Mouse (Mus musculus) hindbrain, postnatal 0 days (tissue): Measurements from ENCODE around the gene Agps. TPM values are rescaled to one million over a fixed set of nuclear protein-coding genes. Genes with fewer than 3 reads are reported as not detected.

Experiments used
- ATAC-seq: fragments of 200-750 bp; cut with Nextera tagmentation; 2 replicates; pipeline ENCODE4 v1.8.0; 2017; ENCODE audit warnings: mild to moderate bottlenecking, moderate TSS enrichment, moderate library complexity
- DNase-seq: peaks from one replicate; pipeline ENCODE4 v3.0.0-alpha.2; 2015; ENCODE audit warnings: low spot score
- H3K27ac ChIP-seq: fragments of 300-500 bp; sonication (generic); 2 replicates; pipeline ENCODE4 v1.5.1; 2014; ENCODE audit warnings: mild to moderate bottlenecking
- H3K27me3 ChIP-seq: fragments of 300-500 bp; sonication (generic); 2 replicates; pipeline ENCODE4 v1.6.1; 2014; ENCODE audit warnings: low read length, mixed read lengths; ENCODE audit not compliant: insufficient read depth
- H3K36me3 ChIP-seq: fragments of 300-500 bp; sonication (generic); 2 replicates; pipeline ENCODE4 v1.6.1; 2014; ENCODE audit warnings: low read length, mixed read lengths; ENCODE audit not compliant: insufficient read depth
- H3K4me1 ChIP-seq: fragments of 300-500 bp; sonication (generic); 2 replicates; pipeline ENCODE4 v1.6.1; 2014; ENCODE audit warnings: antibody characterized with exemption, low read length, mixed read lengths; ENCODE audit not compliant: insufficient read depth
- H3K4me2 ChIP-seq: fragments of 300-500 bp; sonication (generic); 2 replicates; pipeline ENCODE4 v1.6.1; 2014; ENCODE audit warnings: low read depth, mild to moderate bottlenecking, low read length, moderate library complexity, mixed read lengths
- H3K4me3 ChIP-seq: fragments of 300-500 bp; sonication (generic); 2 replicates; pipeline ENCODE4 v1.5.1; 2014; ENCODE audit warnings: low read length
- H3K9ac ChIP-seq: fragments of 300-500 bp; sonication (generic); replicated peaks from 2 replicates; pipeline ENCODE4 v1.6.1; 2014; ENCODE audit warnings: mild to moderate bottlenecking, low read length, moderate library complexity, mixed read lengths
- H3K9me3 ChIP-seq: fragments of 300-500 bp; sonication (generic); 2 replicates; pipeline ENCODE4 v1.6.1; 2016; ENCODE audit warnings: low read length, mixed read lengths
- CTCF ChIP-seq: IDR thresholded peaks from 2 replicates; pipeline ENCODE4 v1.5.1; 2016; ENCODE audit warnings: antibody characterized with exemption, control low read depth, low read depth
- WGBS: fragments of 180-500 bp; shearing (Covaris S2); extraction: QIAGEN DNeasy Blood & Tissue Kit; methylation state at CpG from one replicate; pipeline ENCODE4 v1.1.7; 2014; 5-methylcytosine and 5-hydroxymethylcytosine counted together
- polyA plus RNA-seq: library from polyadenylated mRNA; unstranded; fragments of >200 nt; fragmentation: Nextera tagmentation; extraction: Ambion mirVana; gene quantifications from 2 replicates; pipeline ENCODE4 v1.2.1, GENCODE M21; 2015
- total RNA-seq: library from RNA; depleted of rRNA; stranded (reverse); fragments of >200 nt; gene quantifications from 2 replicates; pipeline ENCODE4 v1.2.3, GENCODE M21; 2014

Agps gene
- total and polyA plus RNA-seq, 2 experiments from 2014 or later: 17.1 to 40.0 TPM

DNA sequence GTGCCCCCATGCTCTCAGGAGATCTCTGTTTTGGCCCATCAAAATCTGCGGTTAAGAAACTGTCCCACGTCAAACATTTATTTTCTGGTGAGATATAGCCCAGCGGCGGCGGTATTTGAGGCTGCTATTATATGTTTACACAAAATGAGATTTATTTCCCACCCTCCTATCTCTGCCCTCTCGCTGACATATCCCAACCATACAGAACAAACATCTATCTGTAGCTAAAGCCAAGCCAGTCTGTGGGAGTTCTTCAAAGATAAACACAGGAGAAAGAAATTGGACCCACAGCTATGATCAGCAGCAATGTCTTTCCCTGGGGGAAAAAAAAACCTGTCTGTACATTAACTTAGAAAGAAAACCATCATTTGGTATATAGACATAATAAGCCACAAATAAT, 15.3 kb upstream of the Agps start:
- 89% methylated on average over 6 of the region's 6 CpGs for WGBS
- ATAC-seq (no peak), DNase-seq (no peak)
- no peaks in the 10 kb centered on the region for H3K27me3 ChIP-seq
- no peaks in the 10 kb centered on the region for H3K36me3 ChIP-seq
- H3K27ac ChIP-seq: no peak overlapping the region
- H3K4me1 ChIP-seq: no peaks in the 10 kb centered on the region
- no peak overlapping the region for H3K4me3 ChIP-seq
- TF ChIP-seq CTCF: no peak
- no peak overlapping the region for H3K9ac ChIP-seq
- H3K9me3 ChIP-seq: no peaks in the 10 kb centered on the region
- H3K4me2 ChIP-seq: no peak overlapping the region

DNA sequence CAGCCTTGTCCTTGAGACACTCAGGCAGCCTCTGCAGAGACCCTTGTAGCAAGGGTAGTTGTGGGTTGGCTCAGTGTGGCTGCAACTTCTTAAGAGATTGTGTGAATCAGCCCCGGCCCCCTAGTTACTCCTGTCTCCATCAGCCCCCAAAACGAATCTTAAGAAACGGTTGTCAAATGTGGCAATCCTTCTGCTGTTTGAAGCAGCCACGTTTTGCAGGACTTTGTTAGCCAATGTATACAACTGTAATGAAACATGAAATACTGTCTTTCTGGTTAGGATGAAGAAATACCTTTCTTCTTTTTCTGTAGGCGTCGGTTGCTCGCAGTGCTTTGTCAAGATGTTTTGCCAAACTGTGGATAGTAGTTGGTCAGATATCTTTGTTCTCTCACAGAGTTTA, 13.3 kb upstream of the Agps start:
- DNase-seq (no peak), ATAC-seq (no peak)
- no peaks in the 10 kb centered on the region for H3K9me3 ChIP-seq
- H3K36me3 ChIP-seq: no peaks in the 10 kb centered on the region
- no peak overlapping the region for H3K4me3 ChIP-seq
- TF ChIP-seq CTCF: no peak
- no peak overlapping the region for H3K27ac ChIP-seq
- WGBS: 85% methylated on average over 7 of the region's 7 CpGs
- no peak overlapping the region for H3K4me2 ChIP-seq
- H3K27me3 ChIP-seq: no peaks in the 10 kb centered on the region
- H3K9ac ChIP-seq: no peak overlapping the region
- no peaks in the 10 kb centered on the region for H3K4me1 ChIP-seq

DNA sequence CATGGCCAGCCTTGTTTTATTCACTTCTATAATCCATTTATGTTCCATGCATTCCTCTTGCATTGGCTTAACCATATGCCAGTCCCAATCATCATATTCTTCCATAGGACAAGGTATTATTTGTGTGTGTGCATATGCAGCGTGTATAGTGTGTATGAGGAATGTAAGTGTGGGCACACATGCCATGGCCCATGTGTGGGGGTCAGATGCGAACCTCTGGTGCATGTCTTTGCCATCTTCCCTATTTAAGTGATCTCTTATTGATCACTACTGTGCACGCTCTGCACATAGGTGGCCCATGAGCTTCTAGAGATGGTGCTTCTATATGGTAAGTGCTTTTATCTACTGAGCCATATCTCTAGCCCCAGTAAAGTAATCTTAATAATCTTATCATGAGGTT, 12.2 kb upstream of the Agps start:
- no peak overlapping the region for H3K4me3 ChIP-seq
- DNase-seq: no peak
- no peak for TF ChIP-seq CTCF
- H3K9ac ChIP-seq: no peak overlapping the region
- no peak overlapping the region for H3K4me2 ChIP-seq
- no peaks in the 10 kb centered on the region for H3K4me1 ChIP-seq
- 90% methylated on average over 3 of the region's 3 CpGs for WGBS
- H3K27ac ChIP-seq: no peak overlapping the region
- no peaks in the 10 kb centered on the region for H3K9me3 ChIP-seq
- no peaks in the 10 kb centered on the region for H3K27me3 ChIP-seq
- no peaks in the 10 kb centered on the region for H3K36me3 ChIP-seq
- ATAC-seq: no peak

DNA sequence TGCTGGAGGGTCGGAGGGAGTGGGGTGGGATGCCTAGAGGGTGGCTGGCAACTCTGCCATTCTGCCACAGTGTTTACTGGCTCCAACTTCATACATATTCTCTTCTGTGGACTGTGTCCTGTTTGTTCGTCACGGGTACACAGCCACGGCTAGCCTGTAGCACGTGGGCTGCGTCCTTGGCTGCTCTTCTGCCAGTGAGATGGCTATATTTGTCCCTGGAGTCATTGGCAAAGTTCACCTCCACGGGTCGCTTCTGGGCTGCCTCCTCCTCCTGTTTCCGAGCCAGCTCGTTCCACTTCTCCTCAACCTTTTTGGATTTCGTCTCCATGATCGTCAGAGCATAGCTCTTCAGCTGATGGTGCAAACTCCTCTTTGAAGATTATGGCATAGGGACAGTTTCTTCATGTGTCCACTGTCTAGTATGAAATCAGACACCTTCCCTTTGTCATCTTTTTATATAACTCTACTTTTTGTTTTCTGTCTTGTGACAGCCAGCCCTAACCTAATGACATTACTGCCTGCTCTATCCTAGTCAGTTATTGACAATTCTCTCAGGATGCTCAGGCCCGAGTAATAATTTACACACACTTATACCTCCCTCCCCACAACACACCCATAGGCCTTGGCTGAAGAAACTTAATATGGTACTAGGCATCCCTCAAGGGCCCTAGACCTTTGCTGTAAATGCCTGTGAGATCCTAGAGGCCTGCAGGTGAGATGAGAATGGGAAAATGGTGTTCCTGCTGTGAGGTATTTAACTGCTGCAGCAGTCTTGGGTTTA, 9.8 kb upstream of the Agps start:
- no peak for DNase-seq
- no peak for ATAC-seq
- Histone ChIP-seq H3K27ac (no peak overlapping the region), H3K4me3 (no peak overlapping the region), H3K9ac (no peak overlapping the region), H3K27me3 (no peaks in the 10 kb centered on the region), H3K4me2 (no peak overlapping the region), H3K36me3 (no peaks in the 10 kb centered on the region), H3K9me3 (no peaks in the 10 kb centered on the region), H3K4me1 (no peaks in the 10 kb centered on the region)
- 86% methylated on average over 13 of the region's 13 CpGs for WGBS
- no peak for TF ChIP-seq CTCF

DNA sequence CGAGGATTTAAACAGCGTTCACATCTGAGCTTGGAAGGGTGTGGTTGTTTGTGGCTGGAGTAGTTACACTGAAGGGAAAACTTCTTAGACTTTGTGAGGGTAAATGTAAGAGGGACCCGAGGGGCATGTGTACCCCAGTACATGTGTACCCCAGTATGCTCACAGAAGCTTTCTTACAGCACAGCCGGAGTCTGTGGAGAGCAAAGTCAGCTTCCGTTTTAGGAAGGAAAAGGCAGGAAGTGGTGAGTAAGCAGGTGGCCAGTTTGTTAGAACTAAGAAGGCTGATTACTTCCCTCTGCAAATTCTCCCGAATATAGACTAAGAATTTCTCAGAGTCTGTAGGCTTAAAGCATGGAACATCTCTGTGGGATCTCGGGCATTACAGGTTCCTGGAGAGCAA, 8.2 kb upstream of the Agps start:
- ATAC-seq (no peak), DNase-seq (no peak)
- Histone ChIP-seq H3K27me3 (no peaks in the 10 kb centered on the region), H3K4me1 (no peaks in the 10 kb centered on the region), H3K4me3 (no peak overlapping the region), H3K4me2 (no peak overlapping the region), H3K27ac (no peak overlapping the region), H3K36me3 (no peaks in the 10 kb centered on the region), H3K9ac (no peak overlapping the region), H3K9me3 (no peaks in the 10 kb centered on the region)
- 66% methylated on average over 7 of the region's 7 CpGs for WGBS
- no peak for TF ChIP-seq CTCF

DNA sequence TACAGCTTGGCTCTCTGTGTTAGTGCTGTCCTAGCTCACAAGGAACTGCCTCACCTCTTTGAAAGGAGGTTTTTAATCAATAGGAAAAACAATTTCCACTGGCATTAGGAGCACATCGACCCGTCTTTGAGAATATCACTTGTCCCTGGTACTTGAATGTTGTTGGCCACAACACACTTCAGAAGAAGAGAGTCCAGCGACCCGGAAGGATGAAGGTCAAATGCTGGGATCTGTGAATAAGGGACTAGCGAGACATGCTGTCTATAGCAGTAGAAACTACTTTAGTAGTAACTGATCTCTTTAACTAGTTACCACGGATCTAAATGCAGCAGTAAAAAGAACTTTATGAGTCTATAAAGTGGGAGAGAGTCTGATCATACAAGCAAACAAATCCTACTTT, 7.8 kb upstream of the Agps start:
- no peak for TF ChIP-seq CTCF
- 39% methylated on average over 6 of the region's 6 CpGs for WGBS
- H3K27me3 ChIP-seq: no peaks in the 10 kb centered on the region

DNA sequence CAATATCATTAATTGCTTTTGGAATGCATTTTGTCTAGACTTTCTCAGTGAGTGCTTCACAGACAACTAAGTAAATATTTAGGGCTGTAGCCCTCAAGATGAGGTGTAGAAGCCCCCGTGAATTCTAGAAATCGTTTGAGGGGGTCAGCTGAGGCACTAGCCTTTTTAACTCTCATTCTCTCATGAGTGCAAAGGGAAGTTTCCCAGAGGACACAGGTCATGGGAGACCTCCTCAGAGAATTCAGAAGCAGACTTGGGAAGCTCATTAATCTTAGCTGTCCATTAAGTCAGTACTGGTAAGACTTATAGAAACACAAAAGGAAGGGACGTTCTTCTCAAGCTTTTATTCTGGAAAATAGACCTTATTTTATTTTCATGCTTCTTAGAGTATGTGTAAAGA, 7.1 kb upstream of the Agps start:
- no peak for TF ChIP-seq CTCF
- 39% methylated on average over 3 of the region's 3 CpGs for WGBS
- DNase-seq (no peak), ATAC-seq (no peak)
- no peak overlapping the region for H3K4me2 ChIP-seq
- H3K4me1 ChIP-seq: no peaks in the 10 kb centered on the region
- H3K36me3 ChIP-seq: no peaks in the 10 kb centered on the region
- H3K27ac ChIP-seq: no peak overlapping the region
- no peak overlapping the region for H3K4me3 ChIP-seq
- H3K9me3 ChIP-seq: no peaks in the 10 kb centered on the region
- H3K27me3 ChIP-seq: no peaks in the 10 kb centered on the region
- H3K9ac ChIP-seq: no peak overlapping the region

More for the DNA sequence above, 7.8 kb upstream of the Agps start:
- Histone ChIP-seq H3K27ac (no peak overlapping the region), H3K4me2 (no peak overlapping the region), H3K4me3 (no peak overlapping the region), H3K36me3 (no peaks in the 10 kb centered on the region), H3K4me1 (no peaks in the 10 kb centered on the region), H3K9ac (no peak overlapping the region), H3K9me3 (no peaks in the 10 kb centered on the region)
- no peak for ATAC-seq
- no peak for DNase-seq
